Mouse (Mus musculus) midbrain, embryonic 14.5 days (tissue): ENCODE measurements at regions not wholly inside any gene's neighbourhood (a gene's known extent, or its start where the extent isn't known, plus 50 kb on each side); places are given as distances from the start of the nearest gene placed in this dataset.
A peak's percentile ranks its signal among the peaks of the same experiment; 100 is the strongest.

Source experiments
- ATAC-seq: fragments of 200-750 bp; cut with Nextera tagmentation; 2 replicates; pipeline ENCODE4 v1.8.0; 2017; ENCODE audit warnings: moderate number of reproducible peaks, moderate library complexity; ENCODE audit not compliant: low FRiP score, low TSS enrichment
- DNase-seq: peaks from one replicate; pipeline ENCODE4 v3.0.0-alpha.2; 2015
- H3K27ac ChIP-seq: fragments of 300-500 bp; sonication (generic); replicated peaks from 2 replicates; pipeline ENCODE4 v1.5.1; 2014; ENCODE audit warnings: mild to moderate bottlenecking, low read depth, low read length, moderate library complexity
- H3K27me3 ChIP-seq: fragments of 300-500 bp; sonication (generic); 2 replicates; pipeline ENCODE4 v1.6.1; 2014; ENCODE audit warnings: low read length, control low read depth, mixed read lengths; ENCODE audit not compliant: control insufficient read depth, insufficient read depth
- H3K36me3 ChIP-seq: fragments of 300-500 bp; sonication (generic); 2 replicates; pipeline ENCODE4 v1.6.1; 2014; ENCODE audit warnings: low read length, control low read depth; ENCODE audit not compliant: control insufficient read depth, insufficient read depth
- H3K4me1 ChIP-seq: fragments of 300-500 bp; sonication (generic); 2 replicates; pipeline ENCODE4 v1.6.1; 2014; ENCODE audit warnings: mild to moderate bottlenecking, antibody characterized with exemption, low read length, control low read depth; ENCODE audit not compliant: control insufficient read depth, insufficient read depth
- H3K4me2 ChIP-seq: fragments of 300-500 bp; sonication (generic); 2 replicates; pipeline ENCODE4 v1.6.1; 2014; ENCODE audit warnings: mild to moderate bottlenecking, low read length, moderate library complexity
- H3K4me3 ChIP-seq: fragments of 300-500 bp; sonication (generic); replicated peaks from 2 replicates; pipeline ENCODE4 v1.5.1; 2014; ENCODE audit warnings: low read depth, low read length
- H3K9ac ChIP-seq: fragments of 300-500 bp; sonication (generic); replicated peaks from 2 replicates; pipeline ENCODE4 v1.6.1; 2014; ENCODE audit warnings: mild to moderate bottlenecking, low read length, moderate library complexity
- H3K9me3 ChIP-seq: fragments of 300-500 bp; sonication (generic); 2 replicates; pipeline ENCODE4 v1.6.1; 2016; ENCODE audit warnings: low read length, control low read depth, mixed read lengths; ENCODE audit not compliant: control insufficient read depth
- WGBS: fragments of 180-500 bp; shearing (Covaris S2); extraction: QIAGEN DNeasy Blood & Tissue Kit; methylation state at CpG from one replicate; pipeline ENCODE4 v1.1.7; 2014; 5-methylcytosine and 5-hydroxymethylcytosine counted together

DNA sequence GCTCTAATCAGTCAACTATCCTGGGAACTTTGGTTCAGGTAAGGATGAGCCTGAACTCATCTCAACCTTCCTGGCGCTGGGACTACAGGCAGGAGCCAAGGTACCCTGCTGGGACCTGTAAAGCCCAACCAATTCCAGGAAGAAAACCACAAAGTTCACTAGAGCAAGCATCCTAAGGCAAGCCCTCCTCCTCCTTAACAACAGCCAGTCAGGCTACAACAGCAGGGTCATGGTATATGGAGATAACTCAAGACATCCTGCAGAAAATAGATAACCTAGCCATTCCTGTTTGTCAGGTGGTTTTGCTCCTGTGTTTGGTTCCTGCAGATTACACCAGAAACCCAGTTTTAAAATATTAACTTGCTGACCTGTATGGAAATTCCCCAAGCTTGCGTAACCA, 128.4 kb downstream of the Matn1 start:
- Histone ChIP-seq H3K27ac (no peak overlapping the region), H3K4me3 (no peak overlapping the region), H3K4me1 (peaks cover 2% of the 10 kb centered on the region; the same call in 1 of the 2 replicates), H3K27me3 (no peaks in the 10 kb centered on the region), H3K9me3 (no peaks in the 10 kb centered on the region), H3K4me2 (no peak overlapping the region), H3K36me3 (no peaks in the 10 kb centered on the region), H3K9ac (no peak overlapping the region)
- ATAC-seq (no peak), DNase-seq (no peak)
- WGBS, result 94% methylated on average over 2 of the region's 2 CpGs

DNA sequence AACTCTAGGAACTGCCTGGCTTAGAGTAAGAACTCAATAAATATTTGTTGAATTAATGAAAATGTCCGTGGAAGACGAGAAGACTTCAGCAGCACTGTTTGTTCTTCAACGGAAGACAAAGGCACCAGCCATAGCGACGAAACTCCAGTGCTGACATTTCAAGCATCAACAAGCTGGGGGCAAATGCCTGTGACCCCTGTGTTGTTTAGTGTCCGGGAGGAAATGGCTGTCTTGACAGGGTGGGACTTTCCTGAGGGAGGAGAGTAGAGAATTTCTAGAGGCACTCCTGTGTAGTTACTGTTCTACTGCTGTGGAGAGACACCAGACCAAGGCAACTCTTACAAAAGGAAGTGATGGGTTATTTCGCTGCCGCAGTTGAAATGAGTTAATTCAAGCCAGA, 129.2 kb downstream of the Matn1 start:
- Histone ChIP-seq H3K4me1 (0 out of 2 replicates have a peak, but pooled peaks cover 4% of the 10 kb centered on the region), H3K9me3 (no peaks in the 10 kb centered on the region), H3K9ac (no peak overlapping the region), H3K27me3 (no peaks in the 10 kb centered on the region), H3K4me2 (no peak overlapping the region), H3K4me3 (no peak overlapping the region), H3K36me3 (no peaks in the 10 kb centered on the region), H3K27ac (no peak overlapping the region)
- WGBS, result 40% methylated on average over 8 of the region's 8 CpGs
- no peak for DNase-seq
- ATAC-seq, result no peak

DNA sequence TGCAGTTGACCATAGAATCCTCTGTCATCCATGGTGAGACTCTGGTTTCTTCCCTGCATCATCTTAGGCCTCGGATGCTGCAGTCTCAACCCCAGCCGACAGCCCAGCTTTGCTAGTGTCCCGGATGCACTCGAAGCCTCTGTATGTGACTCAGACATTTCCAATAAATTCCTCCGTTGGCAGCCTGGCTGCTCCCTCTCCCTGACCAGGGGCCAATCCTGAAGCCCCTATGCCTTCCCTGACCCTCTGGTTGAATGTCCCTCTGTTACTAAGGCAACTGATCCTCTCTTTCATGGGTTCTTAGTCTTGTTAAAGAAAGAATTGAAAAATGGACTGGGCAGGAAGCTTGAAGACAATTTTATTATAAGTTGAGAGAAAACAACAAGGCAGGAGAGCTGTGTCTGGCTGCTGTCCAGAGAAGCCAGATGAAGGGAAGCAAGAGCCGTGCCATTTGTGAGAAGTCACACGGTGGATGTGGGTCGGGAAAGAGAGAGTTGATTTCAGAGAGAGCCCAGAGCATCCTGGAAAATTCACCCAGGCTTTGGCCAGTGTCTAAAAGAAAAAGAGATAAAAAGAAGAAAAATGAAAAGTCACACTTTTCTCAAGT, 131.2 kb downstream of the Matn1 start:
- no peaks in the 10 kb centered on the region for H3K9me3 ChIP-seq
- no peak overlapping the region for H3K4me3 ChIP-seq
- peaks cover 13% of the 10 kb centered on the region; the same call in 1 of the 2 replicates for H3K4me1 ChIP-seq
- no peak overlapping the region for H3K27ac ChIP-seq
- no peak for ATAC-seq
- H3K9ac ChIP-seq, result no peak overlapping the region
- H3K27me3 ChIP-seq, result peaks cover 5% of the 10 kb centered on the region; the same call in 1 of the 2 replicates
- WGBS, result 14% methylated on average over 8 of the region's 8 CpGs
- DNase-seq, result peak; percentile 55
- H3K4me2 ChIP-seq, result no peak overlapping the region
- H3K36me3 ChIP-seq, result no peaks in the 10 kb centered on the region

DNA sequence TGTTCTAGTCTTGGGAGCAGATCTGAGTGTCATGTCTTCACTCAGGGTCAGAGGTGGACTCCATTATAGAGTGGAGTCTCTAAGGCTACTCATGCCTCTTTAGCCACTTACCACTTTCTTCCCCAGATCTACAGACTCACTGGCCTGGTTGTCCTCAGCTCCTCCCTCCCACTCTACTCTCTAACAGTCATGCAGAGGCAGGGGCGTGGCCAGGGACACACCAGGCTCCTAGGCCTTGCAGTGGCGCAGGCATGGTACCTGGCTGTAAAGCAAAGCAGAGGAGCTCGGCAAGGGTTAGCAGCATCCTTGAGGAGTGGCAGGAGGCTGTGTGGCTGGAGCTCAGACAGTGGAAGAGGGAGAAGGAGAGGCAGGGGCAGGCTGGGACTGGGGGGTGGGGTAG, 132.4 kb downstream of the Matn1 start:
- Histone ChIP-seq H3K4me3 (no peak overlapping the region), H3K27ac (no peak overlapping the region), H3K4me2 (no peak overlapping the region), H3K9ac (no peak overlapping the region), H3K4me1 (peaks cover 17% of the 10 kb centered on the region; the same call in 1 of the 2 replicates), H3K9me3 (no peaks in the 10 kb centered on the region), H3K27me3 (peaks cover 5% of the 10 kb centered on the region; the same call in 1 of the 2 replicates), H3K36me3 (no peaks in the 10 kb centered on the region)
- ATAC-seq (no peak), DNase-seq (no peak)
- 80% methylated on average over 3 of the region's 3 CpGs for WGBS

DNA sequence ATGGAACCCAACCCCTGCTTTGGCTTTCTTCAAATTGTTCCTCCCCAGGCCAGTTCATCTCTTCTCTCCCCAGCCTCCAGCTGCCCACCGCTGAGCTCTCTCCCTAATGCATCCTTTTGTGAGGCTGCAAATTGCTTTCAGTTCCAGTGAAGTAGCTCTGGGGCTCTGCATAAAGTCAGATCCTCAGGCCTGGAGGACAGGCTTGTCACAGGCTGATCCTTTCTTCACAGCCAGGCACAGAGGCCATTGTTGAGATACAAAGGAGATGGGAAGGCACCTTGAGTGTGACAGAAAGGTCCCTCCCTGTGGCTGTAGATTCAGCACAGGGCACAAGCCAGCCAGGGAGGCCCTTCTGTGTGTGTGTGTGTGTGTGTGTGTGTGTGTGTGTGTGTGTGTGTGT, 135.9 kb downstream of the Matn1 start:
- no peak overlapping the region for H3K4me3 ChIP-seq
- ATAC-seq, result no peak
- 5% methylated on average over 1 of the region's 1 CpGs for WGBS
- H3K9ac ChIP-seq, result no peak overlapping the region
- no peak overlapping the region for H3K4me2 ChIP-seq
- peak; percentile 55 for DNase-seq
- peaks cover 5% of the 10 kb centered on the region; the same call in 1 of the 2 replicates for H3K27me3 ChIP-seq
- H3K27ac ChIP-seq, result peak overlapping the region; percentile 78
- no peaks in the 10 kb centered on the region for H3K9me3 ChIP-seq
- peaks cover 17% of the 10 kb centered on the region; the same call in 1 of the 2 replicates for H3K4me1 ChIP-seq
- H3K36me3 ChIP-seq, result no peaks in the 10 kb centered on the region

DNA sequence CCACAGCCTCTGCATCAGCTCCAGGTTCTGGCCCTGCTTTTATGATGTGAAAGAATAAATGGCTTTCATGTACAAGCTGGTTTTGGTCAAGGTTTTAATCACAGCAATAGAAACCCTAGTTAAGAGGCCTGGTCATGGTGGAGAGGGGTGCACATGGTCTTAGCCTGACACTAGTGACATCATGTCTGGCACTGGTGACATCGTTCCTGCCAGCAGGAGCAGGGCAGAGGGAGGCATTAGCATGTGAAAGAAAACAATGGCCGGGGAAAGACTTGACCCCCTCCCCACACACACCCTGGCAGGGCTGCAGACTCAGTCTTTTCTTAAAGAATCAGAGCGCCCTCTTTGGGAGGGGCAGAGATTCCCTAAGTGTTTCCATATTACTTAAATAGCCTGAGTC, 139.2 kb downstream of the Matn1 start:
- Histone ChIP-seq H3K9me3 (no peaks in the 10 kb centered on the region), H3K4me1 (peaks cover 13% of the 10 kb centered on the region; the same call in 1 of the 2 replicates), H3K27ac (no peak overlapping the region), H3K4me2 (no peak overlapping the region), H3K36me3 (no peaks in the 10 kb centered on the region), H3K4me3 (no peak overlapping the region), H3K27me3 (peaks cover 5% of the 10 kb centered on the region; the same call in 1 of the 2 replicates), H3K9ac (no peak overlapping the region)
- DNase-seq (no peak), ATAC-seq (no peak)
- WGBS, result 37% methylated on average over 3 of the region's 3 CpGs

DNA sequence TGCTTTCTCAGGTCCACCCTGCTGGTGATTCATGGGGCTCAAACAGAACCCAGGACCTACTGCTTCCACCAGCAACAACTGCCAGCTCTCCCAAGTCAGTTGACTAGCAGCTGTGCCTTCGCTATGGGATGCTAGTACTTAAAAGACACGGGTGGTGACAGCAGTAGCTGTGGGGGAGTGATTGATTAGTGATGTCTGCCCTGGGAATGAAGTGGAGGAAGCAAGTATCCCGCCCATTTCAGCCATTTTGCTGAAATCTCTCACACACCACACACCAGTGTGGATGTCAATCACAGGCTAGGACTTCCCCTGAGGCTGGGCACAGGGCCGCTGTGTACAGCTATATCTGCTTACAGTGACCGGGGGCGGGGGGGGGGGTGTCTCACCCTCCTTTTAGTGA, 153.2 kb downstream of the Matn1 start:
- WGBS, result 45% methylated on average over 6 of the region's 6 CpGs

DNA sequence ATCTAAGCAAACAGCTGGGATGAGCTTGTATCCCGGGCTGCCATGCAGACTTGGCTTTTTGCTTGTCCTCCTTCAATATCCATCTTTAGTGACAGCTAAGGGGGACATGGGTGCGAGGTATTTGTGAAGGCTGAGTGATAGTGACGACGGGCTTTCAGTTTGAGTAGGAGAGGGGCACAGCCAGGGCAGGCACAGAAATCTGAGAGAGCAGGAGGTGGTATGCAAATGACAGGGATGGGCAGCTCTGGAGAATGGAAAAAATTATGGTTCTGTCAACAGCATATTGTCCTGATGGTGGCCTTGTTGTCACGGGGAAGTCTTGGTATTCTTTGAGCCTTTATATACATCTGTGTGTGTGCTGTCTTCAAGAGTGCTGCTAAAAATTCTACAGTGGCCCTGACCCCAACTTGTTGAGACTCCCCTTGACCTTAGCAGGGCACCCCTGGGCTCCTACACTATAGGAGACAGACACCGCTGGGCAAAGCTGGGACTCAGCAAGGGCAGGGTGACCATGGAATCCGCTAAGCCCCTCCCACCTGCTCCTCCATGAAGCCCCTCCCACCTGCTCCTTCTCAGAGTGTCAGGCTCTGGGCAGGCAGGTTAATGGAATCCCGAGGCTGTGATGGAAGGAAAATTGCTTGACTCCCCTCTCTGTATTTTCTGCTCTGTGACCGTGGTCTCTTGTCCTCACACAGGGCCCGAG, 156.1 kb downstream of the Matn1 start:
- peaks cover 4% of the 10 kb centered on the region for H3K4me1 ChIP-seq
- 42% methylated on average over 10 of the region's 10 CpGs for WGBS
- no peak overlapping the region for H3K27ac ChIP-seq
- peak overlapping the region; percentile 38 for H3K4me2 ChIP-seq
- DNase-seq, result peak; percentile 47
- no peak overlapping the region for H3K4me3 ChIP-seq
- no peaks in the 10 kb centered on the region for H3K36me3 ChIP-seq
- no peak overlapping the region for H3K9ac ChIP-seq
- no peaks in the 10 kb centered on the region for H3K9me3 ChIP-seq
- H3K27me3 ChIP-seq, result no peaks in the 10 kb centered on the region
- no peak for ATAC-seq

More for the DNA sequence above, 153.2 kb downstream of the Matn1 start:
- Histone ChIP-seq H3K4me2 (no peak overlapping the region), H3K9me3 (no peaks in the 10 kb centered on the region), H3K27ac (peak overlapping the region; percentile 45; the same call in 1 of the 2 replicates), H3K4me1 (peaks cover 4% of the 10 kb centered on the region), H3K36me3 (no peaks in the 10 kb centered on the region), H3K4me3 (no peak overlapping the region), H3K27me3 (no peaks in the 10 kb centered on the region), H3K9ac (no peak overlapping the region)
- ATAC-seq, result no peak
- DNase-seq, result no peak

DNA sequence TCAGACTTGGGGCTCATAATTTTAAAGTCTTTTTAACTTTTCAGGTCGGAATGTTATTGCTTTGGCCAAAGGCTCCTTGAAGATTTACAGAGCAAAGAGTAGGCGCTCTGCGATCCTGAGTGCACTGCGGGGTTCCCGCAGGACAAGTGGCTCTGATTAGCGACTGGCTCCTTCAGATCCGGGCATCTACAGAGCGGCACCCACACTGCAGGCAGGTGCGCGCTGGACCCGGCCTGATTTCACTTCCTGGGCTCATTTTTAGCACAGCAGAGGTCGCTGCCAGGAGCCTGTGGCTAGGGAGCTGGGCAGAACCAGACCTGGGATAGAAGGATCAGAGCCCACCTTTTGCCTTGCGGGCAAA, 156.6 kb downstream of the Matn1 start:
- H3K27ac ChIP-seq, result no peak overlapping the region
- H3K9ac ChIP-seq, result no peak overlapping the region
- H3K36me3 ChIP-seq, result no peaks in the 10 kb centered on the region
- no peaks in the 10 kb centered on the region for H3K27me3 ChIP-seq
- DNase-seq (no peak), ATAC-seq (no peak)
- peaks cover 4% of the 10 kb centered on the region for H3K4me1 ChIP-seq
- WGBS, result 18% methylated on average over 13 of the region's 13 CpGs
- H3K4me3 ChIP-seq, result no peak overlapping the region
- H3K9me3 ChIP-seq, result no peaks in the 10 kb centered on the region
- peak overlapping the region; percentile 38 for H3K4me2 ChIP-seq
